Mouse (Mus musculus) erythroblast, embryonic 14.5 days (primary cell): ENCODE results near the gene Zfp628.

Experiments
- GATA1 ChIP-seq: IDR thresholded peaks from 2 replicates; pipeline ENCODE4 v1.6.1; 2012; ENCODE audit warnings: low read length, inconsistent platforms, mixed read lengths
- TAL1 ChIP-seq: IDR thresholded peaks from 3 replicates; pipeline ENCODE4 v1.6.1; 2012; ENCODE audit warnings: low read length, inconsistent platforms, mixed read lengths

DNA sequence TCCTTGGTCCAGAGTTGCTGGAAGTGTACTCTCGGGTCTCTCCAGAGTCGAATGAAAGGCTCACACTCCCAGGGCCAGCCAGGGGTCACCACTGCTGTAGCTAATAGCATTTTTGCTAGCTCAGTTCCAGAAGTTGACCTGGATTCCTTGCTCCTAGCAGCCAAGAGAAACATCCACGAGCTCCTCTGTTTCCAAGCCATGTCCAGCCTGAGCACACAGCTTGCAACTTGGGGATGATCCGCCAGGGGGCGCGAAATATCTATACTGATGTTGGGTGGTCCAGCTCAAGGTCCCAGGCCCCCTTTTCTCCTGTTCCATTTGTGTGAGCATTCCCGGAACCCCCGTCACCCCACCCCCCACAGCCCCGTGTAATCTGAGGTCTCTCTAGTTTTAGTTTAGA lies 3.5 kb upstream of the Zfp628 start:
- no peak for TF ChIP-seq TAL1
- no peak for TF ChIP-seq GATA1
